Mouse (Mus musculus): ENCODE data around the gene Trem1. TPM values are rescaled to one million over a fixed set of nuclear protein-coding genes. Genes with fewer than 3 reads are reported as not detected.

The Trem1 gene
- polyA plus RNA-seq, 1 experiment from 2014 or later, result 0.14 TPM

DNA sequence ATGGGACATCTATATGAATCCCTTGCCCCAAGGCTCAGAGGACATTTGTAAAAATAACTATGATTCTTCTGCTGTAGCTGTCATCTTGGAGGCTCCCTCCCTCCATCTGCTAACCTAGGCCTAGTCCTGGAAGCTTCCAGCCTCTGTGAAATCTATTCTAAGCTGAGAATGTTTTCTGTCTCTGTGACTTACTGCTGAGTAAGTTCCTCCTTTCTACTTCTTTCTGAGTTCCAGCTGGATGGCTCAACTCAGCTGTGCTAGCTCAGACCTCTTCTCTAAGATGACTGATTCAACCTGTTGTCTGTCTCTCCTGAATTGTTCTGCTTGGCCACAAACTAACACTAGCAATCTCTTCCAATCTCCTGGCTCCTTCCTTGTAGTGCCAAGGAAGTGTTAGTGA lies 45.8 kb downstream of the Trem1 start:
- Histone ChIP-seq H3K4me1 (ENCODE audit: insufficient read depth, low read length) (peaks cover 8% of the 10 kb centered on the region; the same call in 1 of the 2 replicates), H3K9me3 (ENCODE audit: low read length) (no peaks in the 10 kb centered on the region), H3K4me3 (ENCODE audit: low read length) (no peak overlapping the region), H3K27me3 (ENCODE audit: insufficient read depth, low read length) (no peaks in the 10 kb centered on the region), H3K9ac (replicated peaks; ENCODE audit: low read length) (no peak overlapping the region), H3K4me2 (replicated peaks; ENCODE audit: low read depth, low read length) (no peak overlapping the region), H3K27ac (ENCODE audit: low read length) (no peak overlapping the region), H3K36me3 (ENCODE audit: insufficient read depth, low read length) (no peaks in the 10 kb centered on the region)
- no peak for ATAC-seq (ENCODE audit: low FRiP score, low TSS enrichment)

GRCm38 (mm10) chr17:48279002-48279401 lies 46.4 kb downstream of the Trem1 start:
- ATAC-seq (ENCODE audit: low FRiP score, low TSS enrichment), result no peak
- Histone ChIP-seq H3K9me3 (ENCODE audit: low read length) (no peaks in the 10 kb centered on the region), H3K4me1 (ENCODE audit: insufficient read depth, low read length) (peaks cover 8% of the 10 kb centered on the region; the same call in 1 of the 2 replicates), H3K4me2 (replicated peaks; ENCODE audit: low read depth, low read length) (no peak overlapping the region), H3K27ac (ENCODE audit: low read length) (no peak overlapping the region), H3K4me3 (ENCODE audit: low read length) (no peak overlapping the region), H3K27me3 (ENCODE audit: insufficient read depth, low read length) (no peaks in the 10 kb centered on the region), H3K9ac (replicated peaks; ENCODE audit: low read length) (no peak overlapping the region), H3K36me3 (ENCODE audit: insufficient read depth, low read length) (no peaks in the 10 kb centered on the region)
- 79% methylated on average over 4 of the region's 4 CpGs for WGBS

GRCm38 (mm10) chr17:48280943-48281738 lies 48.6 kb downstream of the Trem1 start:
- peak; percentile 69; the same call in 1 of the 2 replicates for ATAC-seq (ENCODE audit: low FRiP score, low TSS enrichment)
- Histone ChIP-seq H3K9ac (replicated peaks; ENCODE audit: low read length) (peak overlapping the region; percentile 17), H3K4me3 (ENCODE audit: low read length) (peak overlapping the region; percentile 33), H3K27me3 (ENCODE audit: insufficient read depth, low read length) (no peaks in the 10 kb centered on the region), H3K4me2 (replicated peaks; ENCODE audit: low read depth, low read length) (peak overlapping the region; percentile 49), H3K36me3 (ENCODE audit: insufficient read depth, low read length) (no peaks in the 10 kb centered on the region), H3K4me1 (ENCODE audit: insufficient read depth, low read length) (peaks cover 8% of the 10 kb centered on the region; the same call in 1 of the 2 replicates), H3K27ac (ENCODE audit: low read length) (peak overlapping the region; percentile 48; the same call in 1 of the 2 replicates), H3K9me3 (ENCODE audit: low read length) (no peaks in the 10 kb centered on the region)
- WGBS, result 36% methylated on average over 18 of the region's 18 CpGs

- H3K4me1 ChIP-seq (ENCODE audit: insufficient read depth, low read length), result peaks cover 8% of the 10 kb centered on the region; the same call in 1 of the 2 replicates
- H3K4me2 ChIP-seq (replicated peaks; ENCODE audit: low read depth, low read length), result peak overlapping the region; percentile 49
- H3K27me3 ChIP-seq (ENCODE audit: insufficient read depth, low read length), result no peaks in the 10 kb centered on the region
- H3K9me3 ChIP-seq (ENCODE audit: low read length), result no peaks in the 10 kb centered on the region
- H3K9ac ChIP-seq (replicated peaks; ENCODE audit: low read length), result peak overlapping the region; percentile 17
- no peaks in the 10 kb centered on the region for H3K36me3 ChIP-seq (ENCODE audit: insufficient read depth, low read length)
- H3K4me3 ChIP-seq (ENCODE audit: low read length), result peak overlapping the region; percentile 33
- no peak overlapping the region for H3K27ac ChIP-seq (ENCODE audit: low read length)
- WGBS, result 6% methylated on average over 3 of the region's 3 CpGs
- ATAC-seq (ENCODE audit: low FRiP score, low TSS enrichment), result no peak
These were observed 49.1 kb downstream of the Trem1 start for GRCm38 (mm10) chr17:48281739-48282085.

DNA sequence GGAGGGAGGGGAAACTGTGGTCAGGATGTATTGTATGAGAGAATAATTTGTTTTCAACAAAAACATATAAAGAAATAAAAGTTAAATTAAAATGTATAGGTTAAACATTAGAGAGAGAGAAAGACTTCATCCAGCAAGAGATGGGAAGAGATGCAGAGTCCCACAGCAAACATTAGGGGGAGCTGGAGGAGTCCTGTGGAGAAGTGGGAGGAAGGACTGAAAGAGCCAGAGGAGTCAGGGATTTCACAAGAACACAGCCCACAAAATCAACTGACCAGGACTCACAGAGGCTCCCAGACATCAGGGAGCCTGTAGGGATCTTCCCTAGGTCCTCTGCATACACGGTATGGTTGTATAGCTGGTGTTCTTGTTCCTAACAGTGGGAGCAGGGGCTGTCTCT lies 54.2 kb downstream of the Trem1 start:
- Histone ChIP-seq H3K27ac (ENCODE audit: low read length) (no peak overlapping the region), H3K36me3 (ENCODE audit: insufficient read depth, low read length) (no peaks in the 10 kb centered on the region), H3K4me2 (replicated peaks; ENCODE audit: low read depth, low read length) (no peak overlapping the region), H3K9me3 (ENCODE audit: low read length) (peaks cover 7% of the 10 kb centered on the region; the same call in 1 of the 2 replicates), H3K4me3 (ENCODE audit: low read length) (no peak overlapping the region), H3K27me3 (ENCODE audit: insufficient read depth, low read length) (no peaks in the 10 kb centered on the region), H3K9ac (replicated peaks; ENCODE audit: low read length) (no peak overlapping the region), H3K4me1 (ENCODE audit: insufficient read depth, low read length) (peaks cover 1% of the 10 kb centered on the region; the same call in 1 of the 2 replicates)
- 60% methylated on average over 1 of the region's 1 CpGs for WGBS
- ATAC-seq (ENCODE audit: low FRiP score, low TSS enrichment), result no peak

GRCm38 (mm10) chr17:48287276-48287675 lies 54.7 kb downstream of the Trem1 start:
- H3K4me1 ChIP-seq (ENCODE audit: insufficient read depth, low read length), result no peaks in the 10 kb centered on the region
- no peaks in the 10 kb centered on the region for H3K36me3 ChIP-seq (ENCODE audit: insufficient read depth, low read length)
- no peak overlapping the region for H3K9ac ChIP-seq (replicated peaks; ENCODE audit: low read length)
- no peak overlapping the region for H3K4me3 ChIP-seq (ENCODE audit: low read length)
- peaks cover 7% of the 10 kb centered on the region; the same call in 1 of the 2 replicates for H3K9me3 ChIP-seq (ENCODE audit: low read length)
- no peaks in the 10 kb centered on the region for H3K27me3 ChIP-seq (ENCODE audit: insufficient read depth, low read length)
- no peak overlapping the region for H3K4me2 ChIP-seq (replicated peaks; ENCODE audit: low read depth, low read length)
- ATAC-seq (ENCODE audit: low FRiP score, low TSS enrichment), result no peak
- no peak overlapping the region for H3K27ac ChIP-seq (ENCODE audit: low read length)
- WGBS, result 64% methylated on average over 2 of the region's 2 CpGs

DNA sequence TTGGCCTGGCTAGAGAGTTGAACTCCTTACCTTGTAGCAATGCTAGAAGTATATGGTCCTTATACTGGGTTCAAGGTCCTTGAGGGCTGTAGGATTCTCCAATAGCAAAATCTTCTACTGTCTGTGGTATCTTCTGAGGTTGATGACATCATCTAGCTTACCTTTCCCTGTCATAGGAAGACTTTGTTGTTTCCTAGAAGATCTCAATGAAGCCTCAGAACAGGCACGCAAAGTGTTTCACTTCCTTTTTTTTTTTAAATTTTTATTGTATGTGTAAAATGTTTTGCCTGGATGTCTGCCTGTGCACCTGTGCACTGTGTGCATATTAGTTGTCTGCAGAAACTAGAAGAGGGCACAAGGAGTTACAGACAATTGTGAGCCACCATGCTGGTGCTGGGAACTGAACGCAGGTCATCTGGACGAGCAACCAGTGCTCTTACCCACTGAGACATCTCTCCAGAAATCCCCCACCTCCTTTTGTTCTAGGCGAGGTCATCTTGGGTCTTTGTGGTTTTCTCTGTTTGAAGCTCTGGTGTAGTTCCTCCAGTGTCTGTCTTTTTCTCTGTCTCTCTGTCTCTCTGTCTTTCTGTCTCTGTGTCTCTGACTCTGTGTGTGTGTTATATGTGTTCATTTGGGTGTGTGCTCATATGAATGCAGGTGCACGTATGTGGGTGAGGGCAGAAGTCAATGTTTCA lies 61.1 kb downstream of the Trem1 start:
- H3K4me2 ChIP-seq (replicated peaks; ENCODE audit: low read depth, low read length), result no peak overlapping the region
- WGBS, result 88% methylated on average over 5 of the region's 5 CpGs
- no peak overlapping the region for H3K4me3 ChIP-seq (ENCODE audit: low read length)
- H3K9me3 ChIP-seq (ENCODE audit: low read length), result peaks cover 4% of the 10 kb centered on the region; the same call in 1 of the 2 replicates
- H3K9ac ChIP-seq (replicated peaks; ENCODE audit: low read length), result no peak overlapping the region
- no peak overlapping the region for H3K27ac ChIP-seq (ENCODE audit: low read length)
- no peaks in the 10 kb centered on the region for H3K4me1 ChIP-seq (ENCODE audit: insufficient read depth, low read length)
- no peaks in the 10 kb centered on the region for H3K27me3 ChIP-seq (ENCODE audit: insufficient read depth, low read length)
- ATAC-seq (ENCODE audit: low FRiP score, low TSS enrichment), result no peak
- no peaks in the 10 kb centered on the region for H3K36me3 ChIP-seq (ENCODE audit: insufficient read depth, low read length)

Other genes with a start within 250 kb of the Trem1 start
- gene 1700122O11Rik, start 194.5 kb upstream of the Trem1 start, polyA plus RNA-seq (2015; fragmentation: Nextera tagmentation; extraction: Ambion mirVana), result not detected in 2 replicates
- not detected in 2 replicates for gene 1700067P10Rik, start 143.4 kb upstream of the Trem1 start, polyA plus RNA-seq (2015; fragmentation: Nextera tagmentation; extraction: Ambion mirVana)
- not detected in 2 replicates for gene 9830107B12Rik, start 86.5 kb upstream of the Trem1 start, polyA plus RNA-seq (2015; fragmentation: Nextera tagmentation; extraction: Ambion mirVana)
- 0.15 TPM in 1 of 2 replicates, not detected in the other for gene A530064D06Rik, start 65.5 kb upstream of the Trem1 start, polyA plus RNA-seq (2015; fragmentation: Nextera tagmentation; extraction: Ambion mirVana)
- 0.21 TPM in 1 of 2 replicates, not detected in the other for gene Trem3, start 15.0 kb downstream of the Trem1 start, polyA plus RNA-seq (2015; fragmentation: Nextera tagmentation; extraction: Ambion mirVana)
- 0.41 and 0.46 TPM in 2 replicates for gene Treml4, start 31.5 kb downstream of the Trem1 start, polyA plus RNA-seq (2015; fragmentation: Nextera tagmentation; extraction: Ambion mirVana)
- 0.09 and 0.32 TPM in 2 replicates for gene Treml2, start 66.7 kb downstream of the Trem1 start, polyA plus RNA-seq (2015; fragmentation: Nextera tagmentation; extraction: Ambion mirVana)
- gene B430306N03Rik, start 83.4 kb downstream of the Trem1 start, polyA plus RNA-seq (2015; fragmentation: Nextera tagmentation; extraction: Ambion mirVana), result 0.17 and 0.25 TPM in 2 replicates
- gene Trem2, start 113.6 kb downstream of the Trem1 start, polyA plus RNA-seq (2015; fragmentation: Nextera tagmentation; extraction: Ambion mirVana), result 1.8 and 2.4 TPM in 2 replicates
- 0.59 and 0.66 TPM in 2 replicates for gene Treml1, start 127.1 kb downstream of the Trem1 start, polyA plus RNA-seq (2015; fragmentation: Nextera tagmentation; extraction: Ambion mirVana)
- gene Nfya, start 177.1 kb downstream of the Trem1 start, polyA plus RNA-seq (2015; fragmentation: Nextera tagmentation; extraction: Ambion mirVana), result 16.6 and 18.9 TPM in 2 replicates
- gene Oard1, start 177.2 kb downstream of the Trem1 start, polyA plus RNA-seq (2015; fragmentation: Nextera tagmentation; extraction: Ambion mirVana), result 70.2 and 77.9 TPM in 2 replicates
- 2.6 and 2.7 TPM in 2 replicates for gene Apobec2, start 200.2 kb downstream of the Trem1 start, polyA plus RNA-seq (2015; fragmentation: Nextera tagmentation; extraction: Ambion mirVana)
- gene Tspo2, start 218.8 kb downstream of the Trem1 start, polyA plus RNA-seq (2015; fragmentation: Nextera tagmentation; extraction: Ambion mirVana), result 1.7 and 2.0 TPM in 2 replicates
- 8.3 and 8.8 TPM in 2 replicates for gene Unc5cl, start 222.1 kb downstream of the Trem1 start, polyA plus RNA-seq (2015; fragmentation: Nextera tagmentation; extraction: Ambion mirVana)